Mouse (Mus musculus): ENCODE results near the gene Kif1c. TPM values are rescaled to one million over a fixed set of nuclear protein-coding genes. Genes with fewer than 3 reads are reported as not detected.

Gene Kif1c
- 112 and 117 TPM in 2 replicates for polyA plus RNA-seq (2012; rRNA removed)

GRCm38 (mm10) chr11:70699722-70700556 lies at the start of gene Kif1c, which contains the start of gene Inca1:
Gene Kif1c, plus strand, starts transcription at chr11:70700548.
Gene Inca1, minus strand, starts transcription at chr11:70700155.

GRCm38 (mm10) chr11:70654198-70654922 lies 46.0 kb upstream of the Kif1c start, which contains the start of gene Pfn1:
Gene Pfn1, minus strand, starts transcription at chr11:70654644.

DNA sequence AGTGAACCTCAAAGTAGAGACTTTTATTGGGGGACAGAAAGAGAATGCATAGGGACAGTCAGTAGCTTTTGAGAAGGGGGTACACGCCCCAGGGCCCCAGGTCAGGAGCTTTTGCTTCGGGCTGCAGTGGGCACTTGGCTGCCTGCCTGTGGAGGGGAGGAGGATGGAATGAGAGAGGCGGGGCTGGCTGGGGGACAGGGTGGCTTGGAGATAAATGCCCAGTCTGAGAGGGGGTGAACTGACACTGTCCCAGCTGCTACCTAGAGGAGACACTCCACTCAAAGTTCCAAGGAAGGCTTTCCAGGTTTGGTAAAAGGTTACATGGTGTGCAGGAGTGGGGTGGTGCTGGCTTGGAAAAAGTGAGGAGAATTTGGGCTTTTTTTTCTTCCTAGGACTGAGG lies 43.4 kb upstream of the Kif1c start, which contains the start of gene Eno3:
Gene Eno3, plus strand, starts transcription at position 239 of the 400 bp plus-strand sequence.

GRCm38 (mm10) chr11:70668771-70669505 lies 31.4 kb upstream of the Kif1c start, which contains the start of gene Spag7:
Gene Spag7, minus strand, starts transcription at chr11:70669416.

DNA sequence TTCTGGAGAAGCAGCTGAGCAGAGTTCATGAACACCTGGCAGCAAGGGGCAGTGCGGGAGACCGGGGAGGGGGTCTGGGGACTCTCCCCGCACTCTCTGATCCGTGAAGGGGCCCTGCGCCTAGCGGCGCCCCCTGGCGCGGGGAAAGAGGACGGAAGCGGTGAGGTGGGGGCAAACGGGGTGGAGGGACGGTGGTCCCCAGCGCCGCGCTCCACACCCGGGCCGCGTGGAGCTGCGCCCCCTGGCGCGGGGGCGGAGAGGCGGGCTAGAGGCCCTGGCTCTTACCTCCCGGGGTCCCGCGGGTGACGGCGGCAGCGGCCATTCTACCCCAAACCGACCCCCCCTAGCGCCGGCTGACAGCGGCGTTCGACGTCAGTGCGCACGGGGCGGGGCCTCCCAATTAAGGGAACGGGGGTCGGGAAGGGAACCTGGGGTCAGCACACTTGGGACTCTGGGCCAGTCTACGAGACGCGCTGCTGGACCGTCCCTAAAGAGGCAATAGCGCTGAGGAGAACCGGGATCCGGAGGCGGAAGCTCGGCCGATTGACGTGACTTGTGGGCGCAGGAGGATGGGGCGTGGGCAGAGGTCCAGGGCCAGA lies 12.6 kb upstream of the Kif1c start, which contains the start of gene Camta2:
Gene Camta2, minus strand, starts transcription at position 505 of the 599 bp plus-strand sequence.

GRCm38 (mm10) chr11:70763936-70764808 lies 63.8 kb downstream of the Kif1c start, which contains the start of gene Zfp3:
Gene Zfp3, plus strand, starts transcription at chr11:70764209.

Other genes starting within 250 kb of the Kif1c start
- gene Med11, start 248.6 kb upstream of the Kif1c start, polyA plus RNA-seq (2012; rRNA removed), result 18.3 TPM in 2 replicates
- gene Zmynd15, start 241.1 kb upstream of the Kif1c start, polyA plus RNA-seq (2012; rRNA removed), result 4.1 and 4.6 TPM in 2 replicates
- 21.9 and 24.0 TPM in 2 replicates for gene Cxcl16, start 240.6 kb upstream of the Kif1c start, polyA plus RNA-seq (2012; rRNA removed)
- 2.4 and 3.2 TPM in 2 replicates for gene Tm4sf5, start 195.3 kb upstream of the Kif1c start, polyA plus RNA-seq (2012; rRNA removed)
- not detected in 2 replicates for gene Vmo1, start 185.9 kb upstream of the Kif1c start, polyA plus RNA-seq (2012; rRNA removed)
- gene Gltpd2, start 181.4 kb upstream of the Kif1c start, polyA plus RNA-seq (2012; rRNA removed), result 0.16 TPM in 1 of 2 replicates, not detected in the other
- 192 and 239 TPM in 2 replicates for gene Psmb6, start 175.2 kb upstream of the Kif1c start, polyA plus RNA-seq (2012; rRNA removed)
- gene Gm40193, start 167.6 kb upstream of the Kif1c start, polyA plus RNA-seq (2012; rRNA removed), result not detected in 2 replicates
- gene Pld2, start 160.5 kb upstream of the Kif1c start, polyA plus RNA-seq (2012; rRNA removed), result 9.8 and 10.3 TPM in 2 replicates
- gene Mink1, start 137.7 kb upstream of the Kif1c start, polyA plus RNA-seq (2012; rRNA removed), result 104 and 119 TPM in 2 replicates
- not detected in 2 replicates for gene 4930544D05Rik, start 84.7 kb upstream of the Kif1c start, polyA plus RNA-seq (2012; rRNA removed)
- gene Chrne, start 81.3 kb upstream of the Kif1c start, polyA plus RNA-seq (2012; rRNA removed), result 0.21 TPM in 1 of 2 replicates, not detected in the other
- not detected in 2 replicates for gene Gp1ba, start 61.4 kb upstream of the Kif1c start, polyA plus RNA-seq (2012; rRNA removed)
- 81.7 and 112 TPM in 2 replicates for gene Rnf167, start 53.3 kb upstream of the Kif1c start, polyA plus RNA-seq (2012; rRNA removed)
- gene Slc25a11, start 53.1 kb upstream of the Kif1c start, polyA plus RNA-seq (2012; rRNA removed), result 129 and 132 TPM in 2 replicates
- 2,946 and 3,327 TPM in 2 replicates for gene Pfn1, start 45.9 kb upstream of the Kif1c start, polyA plus RNA-seq (2012; rRNA removed)
- gene Eno3, start 43.3 kb upstream of the Kif1c start, polyA plus RNA-seq (2012; rRNA removed), result 120 and 156 TPM in 2 replicates
- 17.9 and 21.9 TPM in 2 replicates for gene Spag7, start 31.1 kb upstream of the Kif1c start, polyA plus RNA-seq (2012; rRNA removed)
- gene Camta2, start 12.4 kb upstream of the Kif1c start, polyA plus RNA-seq (2012; rRNA removed), result 64.7 TPM in 2 replicates
- 1.1 TPM in 2 replicates for gene Inca1, start 393 bp upstream of the Kif1c start, polyA plus RNA-seq (2012; rRNA removed)
- 1.1 and 1.3 TPM in 2 replicates for gene Zfp3, start 63.7 kb downstream of the Kif1c start, polyA plus RNA-seq (2012; rRNA removed)
- gene Scimp, start 112.0 kb downstream of the Kif1c start, polyA plus RNA-seq (2012; rRNA removed), result 0.63 and 0.94 TPM in 2 replicates
- gene Rabep1, start 144.2 kb downstream of the Kif1c start, polyA plus RNA-seq (2012; rRNA removed), result 1.8 and 2.0 TPM in 2 replicates